Mouse (Mus musculus) adipocyte (in vitro differentiated cells): Measurements from ENCODE around the gene Pdik1l.
"Not testable (repeated sequence)": the region's sequence is repeated elsewhere in the genome, so short reads cannot be mapped to it uniquely, and the experiment has no call there.

ENCODE experiments used
- DNase-seq: peaks from one replicate; pipeline ENCODE4 v3.0.0-alpha.2; 2016; ENCODE audit warnings: low spot score

The Pdik1l gene

DNA sequence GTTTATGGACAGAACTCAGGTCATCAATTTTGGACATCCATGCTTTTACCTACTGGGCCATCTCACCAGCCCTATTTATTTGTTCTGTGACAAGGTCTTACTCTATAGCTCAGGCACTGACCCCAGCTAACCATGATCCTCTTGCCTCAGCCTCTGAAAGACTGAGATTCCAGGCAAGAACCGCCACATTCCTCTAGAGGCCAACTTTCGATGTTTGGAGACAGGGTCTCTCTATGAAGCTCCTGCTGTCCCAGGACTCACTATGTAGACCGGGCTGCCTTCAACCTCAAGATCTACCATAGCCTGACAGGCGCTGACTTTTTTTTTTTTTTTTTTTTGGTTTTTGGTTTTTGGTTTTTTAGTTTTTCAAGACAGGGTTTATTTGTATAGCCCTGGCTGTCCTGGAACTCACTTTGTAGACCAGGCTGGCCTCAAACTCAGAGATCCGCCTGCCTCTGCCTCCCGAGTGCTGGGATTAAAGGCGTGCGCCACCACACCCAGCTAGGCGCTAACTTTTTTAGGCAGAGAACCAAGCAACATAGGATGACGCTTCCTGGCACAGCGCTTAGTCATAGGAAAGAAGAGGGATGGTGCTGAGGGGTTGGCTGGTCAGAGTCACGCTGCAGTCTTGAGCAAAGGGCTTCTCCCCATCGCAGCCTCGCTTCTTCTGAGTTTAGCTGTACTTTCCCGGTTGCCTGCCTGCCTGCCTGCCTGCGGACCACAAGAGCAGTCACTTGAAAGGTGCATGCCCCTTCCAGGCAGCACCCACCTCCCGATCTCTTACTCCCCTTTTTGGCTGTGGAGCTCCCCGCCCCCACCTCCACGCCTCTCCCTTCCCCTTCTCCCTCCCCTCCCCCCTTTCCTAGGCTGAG lies 11.2 kb upstream of the Pdik1l start:
- no peak for DNase-seq

DNA sequence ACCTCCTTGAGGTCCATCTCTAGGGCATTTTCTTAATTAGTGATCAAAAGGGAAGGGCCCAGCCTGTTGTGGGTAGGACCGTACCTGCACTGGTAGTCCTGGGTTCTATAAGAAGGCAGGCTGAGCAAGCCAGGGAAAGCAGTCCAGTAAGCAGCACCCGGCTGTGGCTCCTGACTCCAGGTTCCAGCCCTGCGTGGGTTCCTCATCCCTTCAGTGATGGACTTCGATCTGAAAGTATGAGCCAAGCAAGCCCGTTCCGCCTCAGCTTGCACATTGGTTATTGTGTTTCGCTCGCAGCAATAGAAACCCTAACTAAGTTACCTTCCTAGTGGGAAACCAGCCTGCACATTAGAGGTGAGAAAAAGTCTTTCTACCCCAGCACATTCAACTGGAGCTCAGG lies 9.7 kb upstream of the Pdik1l start:
- no peak for DNase-seq

DNA sequence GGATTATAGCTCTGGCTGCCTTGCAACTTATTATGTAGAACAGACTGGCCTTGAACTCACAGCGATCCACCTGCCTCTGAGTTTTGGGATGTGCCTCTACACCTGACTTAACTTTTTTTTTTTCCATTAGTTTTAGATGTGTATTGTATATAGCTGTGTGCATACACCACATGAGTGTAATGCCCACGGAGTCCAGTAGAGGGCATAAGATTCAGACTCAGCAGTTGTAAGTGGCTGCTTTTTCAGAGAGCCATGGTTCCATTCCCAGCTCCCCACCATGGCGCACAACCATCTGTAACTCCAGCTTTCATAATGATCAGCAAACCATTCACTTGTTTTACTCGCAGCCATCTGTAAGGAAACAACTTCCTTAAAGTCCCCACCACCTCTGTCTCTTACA lies 8.8 kb upstream of the Pdik1l start:
- DNase-seq, result no peak

DNA sequence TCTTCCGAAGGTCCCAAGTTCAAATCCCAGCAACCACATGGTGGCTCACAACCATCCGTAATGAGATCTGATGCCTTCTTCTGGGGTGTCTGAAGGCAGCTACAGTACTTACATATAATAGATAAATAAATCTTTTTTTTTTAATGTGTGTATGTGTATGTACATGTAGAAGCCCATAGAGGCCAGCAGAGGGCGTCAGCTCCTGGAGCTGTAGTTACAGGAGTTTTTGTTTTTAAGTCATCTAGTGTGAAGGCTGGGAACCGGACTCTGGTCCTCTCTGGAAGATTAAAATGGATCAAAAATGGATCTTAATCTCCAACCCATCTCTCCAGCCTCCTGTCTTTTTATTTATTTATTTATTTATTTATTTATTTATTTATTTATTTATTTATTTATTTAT lies 8.4 kb upstream of the Pdik1l start:
- not testable (repeated sequence) for DNase-seq

DNA sequence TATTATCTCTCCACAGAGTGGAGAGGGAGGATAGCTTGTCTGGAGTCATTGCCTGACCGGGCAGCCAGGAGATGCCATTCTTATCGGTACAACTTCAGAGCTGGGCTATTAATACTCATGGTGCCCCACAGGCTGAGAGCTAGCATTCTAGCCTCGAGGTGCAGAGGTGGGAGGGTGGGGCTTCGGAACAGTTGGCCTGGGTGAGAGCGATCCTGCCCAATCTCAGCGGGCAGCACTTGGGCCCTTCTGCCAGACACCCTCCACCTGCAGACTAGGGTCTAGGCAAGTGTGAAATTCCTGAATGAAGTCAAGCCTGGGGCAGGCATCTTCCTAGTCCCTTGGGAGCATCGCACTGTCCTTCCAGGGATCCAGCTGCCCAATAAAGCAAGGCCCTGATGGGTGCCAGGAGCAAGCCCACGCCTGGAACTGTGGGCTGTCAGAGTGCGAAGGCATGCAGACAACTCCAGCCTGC lies 6.0 kb upstream of the Pdik1l start:
- no peak for DNase-seq

DNA sequence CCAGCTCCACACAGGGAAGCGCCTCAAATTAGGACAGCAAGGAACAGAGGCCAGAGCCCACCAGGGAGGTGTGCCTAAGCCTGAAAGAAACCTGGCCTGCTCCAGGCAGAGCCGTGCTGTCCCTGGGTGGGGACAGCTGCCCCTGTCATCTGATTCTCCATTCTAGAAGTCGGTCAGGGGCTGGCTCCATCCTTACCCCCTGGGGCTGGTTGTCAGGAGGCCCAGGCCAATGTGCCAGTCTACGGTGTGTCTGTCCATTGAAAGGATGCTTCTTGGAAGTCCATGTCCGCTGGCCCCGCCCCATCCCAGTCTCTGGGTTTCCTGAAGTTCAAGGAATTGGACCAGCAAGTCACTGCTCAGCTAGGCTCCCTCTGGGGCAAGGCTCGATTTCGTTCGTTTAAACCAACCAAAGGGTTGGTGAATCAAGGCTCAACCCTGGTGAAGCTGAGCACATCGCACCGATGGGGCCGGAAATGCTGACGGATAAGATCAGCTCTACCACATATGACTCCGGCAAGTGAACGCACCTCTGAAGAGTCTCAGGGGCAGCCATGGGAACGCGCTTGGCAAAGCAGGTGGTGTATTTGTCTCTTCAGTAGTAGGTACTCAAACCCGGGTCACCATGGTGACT lies 5.5 kb upstream of the Pdik1l start:
- DNase-seq, result no peak

DNA sequence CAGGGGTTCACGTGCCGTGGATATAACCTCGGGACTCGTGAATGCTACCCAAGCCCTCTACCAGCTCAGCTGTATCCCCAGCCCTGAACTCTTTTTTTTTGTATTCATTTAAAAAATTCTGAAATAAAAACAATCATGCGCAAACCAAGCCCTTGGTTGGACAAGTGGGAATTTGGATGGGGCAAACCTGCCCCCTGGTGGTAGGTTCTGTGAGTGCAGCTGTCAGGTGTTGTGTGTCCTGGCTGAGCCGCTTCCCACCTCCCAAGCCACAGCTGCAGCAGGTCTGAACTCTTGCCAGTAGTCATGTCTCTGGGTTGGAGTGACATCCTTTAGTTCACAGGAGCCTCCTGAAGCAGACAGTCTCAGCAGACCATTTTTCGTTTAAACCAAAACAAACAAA lies 4.4 kb upstream of the Pdik1l start:
- peak; percentile 82 for DNase-seq

DNA sequence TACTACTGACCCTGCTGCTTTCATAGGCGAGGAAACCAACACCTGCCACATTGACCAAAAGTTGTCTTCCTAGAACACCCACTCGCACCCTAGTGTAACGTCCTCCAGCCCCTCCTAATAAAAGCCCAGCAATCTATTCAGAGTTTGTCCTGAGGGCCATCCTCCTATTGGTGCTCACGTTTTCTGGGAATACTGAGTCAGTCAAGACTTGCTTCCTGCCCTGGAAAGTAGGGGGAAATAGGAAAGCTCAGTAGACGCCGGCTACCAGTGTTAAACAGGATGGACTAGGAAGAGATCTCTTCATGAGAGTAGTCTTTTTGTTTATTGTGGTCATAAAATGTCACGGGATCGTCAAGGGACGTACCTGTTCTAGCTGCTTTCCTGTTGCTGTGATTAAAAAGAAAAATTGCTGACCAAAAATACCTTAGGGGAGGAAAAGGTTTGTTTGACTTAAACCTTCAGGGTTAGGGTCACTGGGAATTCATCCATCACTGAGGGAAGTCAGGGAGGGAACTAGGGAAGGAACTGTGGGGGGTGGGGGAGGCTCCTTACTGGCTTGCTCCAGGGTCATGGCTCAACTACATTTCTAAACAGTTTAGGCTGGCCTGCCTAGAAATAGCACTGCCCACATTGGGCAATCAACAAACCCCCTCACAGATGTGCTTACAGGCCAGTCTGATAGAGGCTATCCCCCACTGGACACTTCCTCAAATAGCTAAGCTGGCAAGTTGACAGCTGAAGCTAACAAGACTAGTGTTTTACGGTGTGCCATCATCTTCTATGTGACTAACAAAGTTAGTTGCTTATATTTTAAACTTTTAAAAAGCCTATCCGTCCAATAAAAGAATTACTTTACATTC lies 932 bp upstream of the Pdik1l start:
- DNase-seq, result no peak

DNA sequence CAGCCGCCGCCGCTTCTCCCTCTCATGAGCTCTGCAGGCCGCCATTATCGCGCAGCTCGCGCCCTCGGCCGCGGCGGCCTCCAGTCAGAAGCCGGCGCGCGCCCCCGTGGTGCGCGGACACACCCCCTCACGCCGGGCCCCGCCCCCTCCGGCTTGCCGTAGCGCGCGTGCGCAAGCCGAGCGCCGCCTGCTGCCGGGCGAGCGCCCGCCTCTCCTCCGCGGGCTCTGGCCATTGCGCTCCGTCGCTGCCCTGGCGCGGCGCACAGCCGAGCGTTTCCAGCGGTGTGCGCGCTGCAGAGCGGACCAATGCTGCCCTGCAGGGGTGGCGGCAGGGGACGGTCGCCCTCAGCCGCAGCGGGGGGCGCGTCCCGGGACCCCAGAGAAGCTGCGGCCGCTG lies 529 bp downstream of the Pdik1l start:
- peak; percentile 87 for DNase-seq

DNA sequence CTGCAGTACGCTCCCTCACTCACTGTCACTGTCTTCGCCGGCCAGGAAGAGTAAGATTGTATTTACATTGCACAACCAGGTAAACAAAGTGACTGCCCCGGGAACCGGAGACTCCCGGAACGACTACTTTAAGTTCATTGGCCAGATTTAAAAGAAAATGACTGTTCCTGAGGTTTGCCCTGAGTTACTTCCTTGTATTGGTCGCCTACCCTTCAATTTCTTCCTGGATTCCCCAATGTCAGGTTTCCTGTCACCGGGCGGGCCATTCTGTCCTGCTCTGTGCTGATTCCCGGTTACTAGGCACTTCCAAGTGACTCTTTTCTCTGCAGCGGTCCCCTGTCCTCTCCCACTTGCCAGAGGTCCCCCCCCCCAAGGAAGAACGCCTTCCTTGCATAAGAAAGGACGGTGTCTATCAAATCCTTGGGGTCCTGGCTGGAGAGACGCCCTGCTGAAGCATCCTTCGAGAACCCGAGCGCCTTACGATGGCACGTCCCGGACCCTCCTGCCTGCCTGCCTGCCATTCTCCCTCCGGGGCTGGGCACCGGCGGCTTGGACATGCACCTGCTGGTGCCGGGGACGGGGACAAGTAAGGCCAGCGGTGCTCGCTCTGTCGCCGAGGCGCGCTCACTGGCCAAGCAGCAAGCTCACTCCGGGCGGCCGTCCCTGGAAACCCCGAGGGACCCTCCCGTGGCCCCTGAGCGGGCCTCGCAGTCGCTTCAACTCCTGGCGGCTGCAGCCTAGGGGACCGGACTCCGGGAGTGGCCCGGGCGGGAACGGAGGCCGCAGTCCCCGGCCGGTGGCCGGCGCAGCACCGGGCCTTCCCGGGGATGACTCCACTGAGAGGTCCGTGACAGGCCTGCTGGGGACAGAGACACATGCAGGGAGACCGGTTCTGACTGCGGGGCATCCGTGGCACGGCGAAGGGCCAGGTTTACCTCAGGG lies 1.2 kb downstream of the Pdik1l start:
- no peak for DNase-seq

DNA sequence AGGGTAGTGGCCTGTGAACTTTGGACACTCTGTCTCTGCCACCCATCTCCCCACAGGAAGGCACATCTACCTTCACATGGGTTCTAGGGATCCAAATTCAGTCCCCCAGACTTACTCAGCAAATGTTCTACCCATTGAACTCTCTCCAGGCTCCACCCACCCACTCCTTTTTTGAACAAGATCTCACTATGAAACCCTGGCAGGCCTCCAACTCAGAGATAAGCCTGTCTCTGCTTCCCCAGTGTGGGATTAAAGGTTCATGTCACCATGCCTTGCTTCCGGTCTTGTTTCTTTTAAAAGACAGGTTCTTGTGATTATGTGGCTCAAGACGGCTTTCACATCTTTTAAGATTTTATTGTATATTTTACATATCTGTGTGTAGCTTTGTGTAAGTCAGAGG lies 2.8 kb downstream of the Pdik1l start:
- no peak for DNase-seq

DNA sequence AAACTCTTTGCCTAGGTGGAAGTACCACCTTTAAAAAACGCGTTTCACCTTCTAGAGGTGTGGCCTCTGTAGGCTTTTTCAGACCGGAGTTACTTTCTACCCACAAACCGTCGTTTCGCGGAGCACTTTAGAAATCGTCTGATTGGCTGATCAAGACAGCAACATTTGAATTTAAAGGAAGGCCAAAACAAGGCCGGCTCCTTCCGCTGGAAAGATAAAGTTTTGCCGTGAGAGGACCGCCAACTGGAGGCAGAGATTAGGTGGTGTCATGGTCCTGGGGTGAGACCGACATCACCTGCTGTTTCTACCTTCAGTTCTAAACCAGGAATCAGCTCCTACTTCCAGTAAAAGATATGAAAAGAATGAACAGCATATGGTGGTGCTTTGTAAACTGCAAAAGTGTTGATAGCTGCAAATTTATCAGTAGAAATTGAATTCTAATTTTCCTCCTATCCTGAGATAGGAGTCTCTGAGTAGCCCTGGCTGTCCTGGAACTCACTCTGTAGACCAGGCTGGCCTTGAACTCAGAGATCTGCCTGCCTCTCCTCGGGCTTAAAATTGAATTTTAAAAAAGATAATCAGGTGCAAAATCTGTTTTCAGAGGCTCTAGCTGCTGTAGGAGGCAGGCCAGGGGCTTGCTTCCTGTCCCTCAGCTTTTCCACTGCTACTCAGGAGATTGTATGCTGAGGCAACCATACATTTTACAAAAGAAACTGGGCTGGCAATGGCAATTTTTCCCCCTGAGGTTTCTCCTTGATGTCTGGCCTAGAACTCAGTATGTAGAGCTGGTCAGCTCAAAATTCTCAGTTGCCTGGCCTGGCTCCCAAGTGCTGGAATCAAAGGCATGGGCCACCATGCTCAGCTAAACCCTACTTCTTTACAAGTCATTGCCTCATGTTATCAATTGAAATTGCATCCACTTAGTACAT lies 14.0 kb downstream of the Pdik1l start:
- DNase-seq, result no peak

DNA sequence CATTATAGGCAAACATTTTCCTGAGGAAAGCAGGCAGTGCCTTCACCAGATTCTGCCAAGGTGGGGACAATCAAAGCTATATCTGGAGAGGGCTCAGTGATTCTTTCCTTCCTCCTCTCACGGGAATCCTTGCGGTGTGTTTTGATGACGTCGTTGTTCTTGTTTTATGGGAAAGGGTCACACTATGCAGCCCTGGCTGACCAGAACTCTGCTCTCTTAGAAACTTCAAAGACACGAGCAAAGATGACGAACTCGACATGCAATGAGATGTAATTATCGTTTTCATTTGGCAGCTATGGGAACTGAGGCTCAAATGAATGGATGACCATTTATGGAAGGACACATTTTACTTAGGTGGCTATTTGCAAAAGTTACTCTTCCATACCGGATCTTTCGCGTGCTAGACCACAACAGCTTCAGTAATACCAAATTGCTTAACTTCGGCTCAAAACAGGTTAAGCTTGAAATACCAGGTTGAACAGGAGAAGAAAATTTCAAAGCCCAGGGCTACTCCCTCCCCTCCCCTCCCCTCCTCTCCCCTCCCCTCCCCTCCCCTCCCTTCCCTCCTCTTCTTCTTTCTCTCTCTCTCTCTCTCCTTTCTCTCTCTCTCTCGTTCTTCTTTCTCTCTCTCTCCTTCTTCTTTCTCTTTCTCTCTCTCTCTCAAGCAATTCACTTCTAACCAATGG lies 14.8 kb downstream of the Pdik1l start:
- no peak for DNase-seq

DNA sequence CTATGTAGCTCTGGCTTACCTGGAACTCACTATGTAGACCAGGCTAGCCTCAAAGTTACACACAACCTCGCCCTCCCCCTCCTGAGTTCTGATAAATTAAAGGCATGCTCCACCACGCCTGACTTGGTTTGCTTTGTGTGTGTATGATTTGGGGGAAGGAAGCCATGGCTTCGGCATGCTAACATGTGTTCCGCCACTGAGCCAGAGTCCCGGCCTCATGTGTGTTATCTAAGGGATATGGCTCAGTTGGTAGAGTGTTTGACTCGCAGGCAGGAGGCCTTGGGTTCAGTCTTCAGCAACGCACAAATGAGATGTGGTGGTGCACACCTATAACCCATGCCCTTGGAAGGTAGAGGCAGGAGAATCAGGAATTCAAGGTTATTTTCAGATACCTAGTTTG lies 15.7 kb downstream of the Pdik1l start:
- DNase-seq, result no peak

DNA sequence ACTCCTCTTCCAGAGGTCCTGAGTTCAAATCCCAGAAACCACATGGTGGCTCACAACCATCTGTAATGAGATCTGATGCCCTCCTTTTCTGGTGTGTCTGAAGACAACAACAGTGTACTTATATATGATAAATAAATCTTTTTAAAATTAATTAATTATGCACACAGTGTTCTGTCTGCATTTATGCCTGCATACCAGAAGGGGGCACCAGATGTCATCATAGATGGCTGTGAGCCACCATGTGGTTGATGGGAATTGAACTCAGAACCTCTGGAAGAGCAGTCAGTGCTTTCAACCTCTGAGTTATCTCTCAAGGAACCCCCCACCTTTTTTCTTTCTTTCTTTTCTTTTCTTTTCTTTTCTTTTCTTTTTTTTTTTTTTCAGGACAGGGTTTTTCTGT lies 18.1 kb downstream of the Pdik1l start:
- not testable (repeated sequence) for DNase-seq

DNA sequence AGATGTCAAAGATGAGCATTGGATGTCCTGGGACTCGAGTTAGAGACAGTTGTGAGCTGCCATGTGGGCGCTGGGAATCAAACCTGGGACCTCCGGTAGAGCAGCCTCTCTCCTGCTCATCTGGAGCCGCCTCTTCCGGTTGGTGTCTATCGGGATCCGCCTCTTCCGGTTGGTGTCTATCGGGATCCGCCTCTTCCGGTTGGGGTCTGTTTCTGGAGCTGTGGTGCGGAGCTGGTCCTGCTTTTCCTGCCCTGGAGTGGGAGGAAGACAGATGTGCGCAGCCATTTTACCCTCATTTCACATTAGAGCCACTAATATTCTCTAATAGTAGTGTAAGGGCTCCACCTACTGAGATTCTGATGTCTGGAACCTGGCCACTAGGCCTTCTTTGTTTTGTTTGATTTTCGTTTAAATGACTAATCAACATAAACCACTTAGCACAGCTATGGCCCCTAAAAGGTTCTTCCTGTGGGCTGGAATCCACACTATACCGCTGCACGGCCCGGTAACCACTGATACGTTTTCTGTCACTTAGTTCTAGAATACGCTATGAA lies 19.5 kb downstream of the Pdik1l start:
- no peak for DNase-seq

DNA sequence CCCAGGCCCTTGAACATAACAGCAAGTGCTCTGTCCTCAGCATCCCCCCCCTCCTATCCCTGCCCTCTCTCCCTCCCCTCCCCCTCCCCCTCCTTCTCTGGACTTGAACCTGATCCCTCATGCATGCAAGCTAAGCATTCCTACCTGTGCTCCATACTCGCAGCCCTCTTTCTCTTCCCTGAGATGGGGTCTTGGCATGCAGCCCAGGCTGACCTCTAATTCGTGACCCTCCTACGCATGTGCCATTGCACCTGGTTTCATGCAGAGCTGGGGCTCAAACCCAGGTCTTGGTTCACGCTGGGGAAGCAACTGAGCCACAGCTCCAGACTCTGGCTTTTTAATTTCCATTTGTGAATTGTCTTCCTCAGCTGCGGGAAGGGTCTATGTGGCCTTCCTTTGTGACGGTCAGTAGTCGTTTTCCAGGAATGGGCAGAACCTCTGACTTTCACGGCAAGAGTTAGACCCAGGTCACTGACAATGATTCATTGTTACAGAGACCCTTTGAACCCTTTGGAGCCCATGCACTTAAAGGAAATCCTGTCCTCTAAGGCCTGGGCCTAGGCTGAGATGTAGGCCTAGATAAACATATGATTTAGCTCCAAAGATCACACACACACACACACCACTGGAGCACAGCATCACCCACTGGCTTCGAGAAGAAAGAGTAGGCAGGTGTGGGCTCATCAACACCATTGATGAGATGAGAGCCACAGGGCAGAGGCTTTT lies 21.7 kb downstream of the Pdik1l start:
- DNase-seq, result no peak

DNA sequence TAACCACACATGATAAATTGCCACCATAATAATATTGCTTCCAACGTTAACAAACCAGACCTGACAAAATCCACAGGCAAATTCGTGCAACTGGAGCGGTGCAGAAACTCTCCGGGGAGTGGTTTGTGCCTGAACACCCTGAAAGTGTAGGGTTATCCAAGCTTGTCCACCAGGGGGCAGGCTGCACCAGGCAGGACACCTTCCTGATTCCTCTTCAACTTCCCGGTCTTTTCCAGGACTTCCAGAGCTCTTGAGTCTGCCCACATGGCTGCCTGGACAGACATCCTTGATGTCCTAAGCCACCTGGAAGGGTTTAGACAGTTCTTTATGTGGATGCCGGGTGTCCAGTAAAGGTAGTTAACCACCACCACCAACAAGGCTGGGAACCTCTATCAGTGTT lies 24.5 kb downstream of the Pdik1l start:
- DNase-seq, result no peak

DNA sequence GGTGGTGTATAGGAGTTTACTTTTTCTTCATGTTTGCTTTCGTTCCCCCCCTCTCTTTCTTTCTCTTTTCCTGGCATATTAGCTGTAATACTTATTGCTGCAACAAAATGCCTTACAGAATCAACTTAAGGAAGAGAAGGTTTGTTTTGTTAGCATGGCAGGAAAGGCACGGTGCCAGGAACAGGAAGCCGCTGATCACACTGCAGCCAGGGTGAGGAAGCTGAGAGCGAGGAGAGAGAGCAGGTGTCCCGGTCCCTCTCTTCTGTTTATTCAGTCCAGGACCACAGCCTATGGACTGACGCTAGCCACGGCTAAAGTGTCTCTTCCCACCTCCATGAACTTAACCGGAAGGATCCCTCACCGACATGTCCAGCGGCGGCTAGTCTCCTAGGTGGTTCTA lies 29.3 kb downstream of the Pdik1l start:
- DNase-seq, result no peak
